Mouse (Mus musculus): ENCODE measurements at regions not wholly inside any gene's neighbourhood (a gene's known extent, or its start where the extent isn't known, plus 50 kb on each side); places are given as distances from the start of the nearest gene placed in this dataset.
A peak's percentile ranks its signal among the peaks of the same experiment; 100 is the strongest.

DNA sequence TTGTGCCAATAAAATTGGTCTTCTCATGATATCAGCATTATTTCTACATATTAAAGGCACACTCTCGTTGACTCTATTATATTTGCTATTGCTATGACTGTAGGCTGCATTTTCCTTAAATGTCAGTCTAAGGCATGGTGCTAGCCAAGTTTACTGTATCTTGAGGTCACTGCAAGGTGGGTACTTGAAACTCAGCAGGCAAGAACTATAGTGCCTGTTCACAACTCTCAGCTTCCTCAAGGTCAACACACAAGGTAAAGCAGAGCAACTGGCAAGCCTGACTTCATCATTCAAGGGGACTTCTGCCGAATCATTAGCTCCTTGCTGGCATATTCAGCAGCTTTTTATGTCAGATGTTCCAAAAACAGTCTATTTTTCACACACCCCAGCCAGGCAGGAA is 667.1 kb upstream of the B3galt2 start:
- no peaks in the 10 kb centered on the region for H3K36me3 ChIP-seq (ENCODE audit: control insufficient read depth, insufficient read depth, low read length)
- WGBS: 90% methylated on average over 2 of the region's 2 CpGs
- H3K9ac ChIP-seq (ENCODE audit: low read depth, low read length): no peak overlapping the region
- no peak overlapping the region for H3K27ac ChIP-seq (ENCODE audit: low read depth, low read length)
- H3K4me3 ChIP-seq (ENCODE audit: low read depth, low read length): no peak overlapping the region
- no peaks in the 10 kb centered on the region for H3K27me3 ChIP-seq (ENCODE audit: control insufficient read depth, insufficient read depth, low read length)
- DNase-seq (ENCODE audit: low spot score) (no peak), ATAC-seq (ENCODE audit: low FRiP score) (no peak)
- no peaks in the 10 kb centered on the region for H3K4me1 ChIP-seq (replicated peaks; ENCODE audit: control insufficient read depth, insufficient read depth, low read length)
- H3K4me2 ChIP-seq (replicated peaks; ENCODE audit: low read depth, low read length): no peak overlapping the region
- no peaks in the 10 kb centered on the region for H3K9me3 ChIP-seq (ENCODE audit: control insufficient read depth, low read length)

DNA sequence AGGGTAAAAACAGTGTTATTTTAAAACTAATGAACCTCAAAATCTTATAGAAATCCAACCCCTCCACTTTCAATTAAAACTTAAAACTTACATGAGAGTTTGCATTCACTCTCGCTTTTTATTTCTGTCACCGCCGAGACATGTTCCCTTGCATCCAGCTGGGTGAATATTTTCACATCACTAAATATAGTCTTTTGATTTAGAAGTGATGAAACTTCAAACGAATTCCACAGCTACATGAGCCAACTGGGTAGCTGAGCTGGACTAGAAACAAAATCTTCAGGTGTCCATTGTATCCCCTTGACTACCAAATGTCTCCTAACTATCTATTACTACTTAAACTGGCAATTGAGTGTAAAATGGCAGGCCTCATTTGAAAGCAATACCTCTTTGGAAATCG is 657.5 kb upstream of the B3galt2 start:
- ATAC-seq (ENCODE audit: low FRiP score) (no peak), DNase-seq (ENCODE audit: low spot score) (no peak)
- no peaks in the 10 kb centered on the region for H3K9me3 ChIP-seq (ENCODE audit: control insufficient read depth, low read length)
- H3K4me3 ChIP-seq (ENCODE audit: low read depth, low read length): no peak overlapping the region
- no peak overlapping the region for H3K4me2 ChIP-seq (replicated peaks; ENCODE audit: low read depth, low read length)
- no peaks in the 10 kb centered on the region for H3K27me3 ChIP-seq (ENCODE audit: control insufficient read depth, insufficient read depth, low read length)
- no peak overlapping the region for H3K27ac ChIP-seq (ENCODE audit: low read depth, low read length)
- H3K9ac ChIP-seq (ENCODE audit: low read depth, low read length): no peak overlapping the region
- no peaks in the 10 kb centered on the region for H3K4me1 ChIP-seq (replicated peaks; ENCODE audit: control insufficient read depth, insufficient read depth, low read length)
- 85% methylated on average over 5 of the region's 5 CpGs for WGBS
- H3K36me3 ChIP-seq (ENCODE audit: control insufficient read depth, insufficient read depth, low read length): no peaks in the 10 kb centered on the region

DNA sequence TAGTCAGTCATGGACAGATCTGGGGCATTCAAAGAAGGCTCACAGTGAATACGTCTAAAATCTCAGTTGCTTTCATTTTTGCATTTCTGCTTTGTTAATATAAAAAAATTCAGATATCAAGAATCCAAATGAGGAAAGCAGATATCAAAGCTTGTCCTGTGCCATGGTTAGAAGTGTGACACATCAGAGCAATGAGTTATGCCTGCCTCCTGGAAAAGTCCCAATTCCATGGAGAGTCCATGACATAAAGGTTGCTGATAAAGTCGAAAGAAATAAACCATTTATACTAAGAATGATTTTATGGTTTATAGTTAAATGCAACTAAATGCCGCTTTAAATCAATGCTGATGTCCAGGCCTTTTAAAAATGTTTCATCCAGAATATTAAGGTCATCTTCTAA is 656.8 kb upstream of the B3galt2 start:
- H3K27me3 ChIP-seq (ENCODE audit: control insufficient read depth, insufficient read depth, low read length): no peaks in the 10 kb centered on the region
- DNase-seq (ENCODE audit: low spot score) (no peak), ATAC-seq (ENCODE audit: low FRiP score) (no peak)
- no peak overlapping the region for H3K4me2 ChIP-seq (replicated peaks; ENCODE audit: low read depth, low read length)
- no peaks in the 10 kb centered on the region for H3K9me3 ChIP-seq (ENCODE audit: control insufficient read depth, low read length)
- no peaks in the 10 kb centered on the region for H3K4me1 ChIP-seq (replicated peaks; ENCODE audit: control insufficient read depth, insufficient read depth, low read length)
- no peak overlapping the region for H3K27ac ChIP-seq (ENCODE audit: low read depth, low read length)
- no peak overlapping the region for H3K9ac ChIP-seq (ENCODE audit: low read depth, low read length)
- no peak overlapping the region for H3K4me3 ChIP-seq (ENCODE audit: low read depth, low read length)
- WGBS: 93% methylated on average over 3 of the region's 3 CpGs
- no peaks in the 10 kb centered on the region for H3K36me3 ChIP-seq (ENCODE audit: control insufficient read depth, insufficient read depth, low read length)

DNA sequence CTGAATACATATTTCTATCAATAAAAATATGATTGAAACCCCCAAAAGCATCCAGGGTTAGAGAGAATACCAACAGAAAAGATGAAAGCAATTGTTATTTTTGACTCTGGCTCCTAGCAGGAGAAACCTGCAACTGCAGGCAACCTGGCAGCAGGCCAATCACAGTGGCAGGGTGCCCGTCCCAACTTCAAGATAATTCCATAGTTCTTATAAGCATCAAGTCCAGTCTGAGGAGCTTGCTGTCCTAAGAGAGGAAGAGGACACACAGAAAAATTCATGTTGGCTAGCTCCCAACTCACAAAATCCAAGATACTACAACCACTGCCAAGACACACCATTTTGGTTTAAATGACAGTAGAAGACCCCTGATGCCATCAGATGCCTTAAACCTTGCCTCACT is 654.9 kb upstream of the B3galt2 start:
- H3K36me3 ChIP-seq (ENCODE audit: control insufficient read depth, insufficient read depth, low read length): no peaks in the 10 kb centered on the region
- H3K4me2 ChIP-seq (replicated peaks; ENCODE audit: low read depth, low read length): no peak overlapping the region
- DNase-seq (ENCODE audit: low spot score) (no peak), ATAC-seq (ENCODE audit: low FRiP score) (no peak)
- H3K4me3 ChIP-seq (ENCODE audit: low read depth, low read length): no peak overlapping the region
- H3K9ac ChIP-seq (ENCODE audit: low read depth, low read length): no peak overlapping the region
- no peaks in the 10 kb centered on the region for H3K9me3 ChIP-seq (ENCODE audit: control insufficient read depth, low read length)
- H3K4me1 ChIP-seq (replicated peaks; ENCODE audit: control insufficient read depth, insufficient read depth, low read length): no peaks in the 10 kb centered on the region
- 76% methylated on average over 1 of the region's 1 CpGs for WGBS
- H3K27ac ChIP-seq (ENCODE audit: low read depth, low read length): no peak overlapping the region
- no peaks in the 10 kb centered on the region for H3K27me3 ChIP-seq (ENCODE audit: control insufficient read depth, insufficient read depth, low read length)

DNA sequence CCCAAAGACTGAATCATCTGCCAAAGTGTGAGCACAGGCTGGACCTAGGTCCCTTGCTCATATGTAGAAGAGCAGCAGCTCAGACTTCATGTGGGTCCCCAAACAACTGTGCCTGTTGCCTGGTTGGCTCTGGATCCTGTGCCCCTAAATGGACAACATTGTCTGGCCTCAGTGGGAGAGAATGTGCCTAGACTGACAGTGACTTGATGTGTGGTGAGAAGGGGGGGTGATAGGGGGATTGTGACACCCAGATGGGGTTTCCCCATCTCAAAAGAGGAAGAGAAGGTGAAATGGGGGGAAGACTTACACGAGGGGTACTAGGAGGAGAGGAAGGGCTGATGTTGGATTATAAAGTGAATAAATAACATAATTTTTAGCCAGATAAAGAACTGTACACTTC is 640.2 kb upstream of the B3galt2 start:
- Histone ChIP-seq H3K9me3 (ENCODE audit: control insufficient read depth, low read length) (no peaks in the 10 kb centered on the region), H3K27me3 (ENCODE audit: control insufficient read depth, insufficient read depth, low read length) (no peaks in the 10 kb centered on the region), H3K27ac (ENCODE audit: low read depth, low read length) (no peak overlapping the region), H3K4me1 (replicated peaks; ENCODE audit: control insufficient read depth, insufficient read depth, low read length) (no peaks in the 10 kb centered on the region), H3K36me3 (ENCODE audit: control insufficient read depth, insufficient read depth, low read length) (no peaks in the 10 kb centered on the region), H3K9ac (ENCODE audit: low read depth, low read length) (no peak overlapping the region), H3K4me3 (ENCODE audit: low read depth, low read length) (no peak overlapping the region), H3K4me2 (replicated peaks; ENCODE audit: low read depth, low read length) (no peak overlapping the region)
- DNase-seq (ENCODE audit: low spot score): no peak
- ATAC-seq (ENCODE audit: low FRiP score): no peak
- 63% methylated on average over 1 of the region's 1 CpGs for WGBS

DNA sequence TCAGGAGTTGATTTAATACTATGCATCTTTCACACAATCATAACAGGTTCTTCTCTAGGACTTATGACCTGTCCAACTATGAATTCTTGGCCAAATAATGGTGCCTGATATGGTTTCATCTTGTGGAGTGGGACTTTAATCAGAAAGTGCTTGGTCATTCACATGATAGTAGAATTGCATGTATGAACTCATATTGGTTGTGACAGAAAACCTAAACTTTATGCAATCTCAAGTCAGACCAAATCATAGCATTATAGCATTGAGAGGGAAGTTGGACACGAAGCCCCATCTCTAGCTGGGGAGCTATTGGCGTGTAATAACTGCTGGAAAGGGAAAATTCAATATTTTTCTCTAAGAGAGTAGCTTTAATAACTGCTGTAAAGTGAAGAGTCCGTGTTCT is 639.4 kb upstream of the B3galt2 start:
- no peak overlapping the region for H3K4me3 ChIP-seq (ENCODE audit: low read depth, low read length)
- H3K9me3 ChIP-seq (ENCODE audit: control insufficient read depth, low read length): no peaks in the 10 kb centered on the region
- H3K36me3 ChIP-seq (ENCODE audit: control insufficient read depth, insufficient read depth, low read length): no peaks in the 10 kb centered on the region
- ATAC-seq (ENCODE audit: low FRiP score) (no peak), DNase-seq (ENCODE audit: low spot score) (no peak)
- no peaks in the 10 kb centered on the region for H3K27me3 ChIP-seq (ENCODE audit: control insufficient read depth, insufficient read depth, low read length)
- 85% methylated on average over 3 of the region's 3 CpGs for WGBS
- H3K27ac ChIP-seq (ENCODE audit: low read depth, low read length): no peak overlapping the region
- H3K4me1 ChIP-seq (replicated peaks; ENCODE audit: control insufficient read depth, insufficient read depth, low read length): no peaks in the 10 kb centered on the region
- no peak overlapping the region for H3K4me2 ChIP-seq (replicated peaks; ENCODE audit: low read depth, low read length)
- no peak overlapping the region for H3K9ac ChIP-seq (ENCODE audit: low read depth, low read length)

DNA sequence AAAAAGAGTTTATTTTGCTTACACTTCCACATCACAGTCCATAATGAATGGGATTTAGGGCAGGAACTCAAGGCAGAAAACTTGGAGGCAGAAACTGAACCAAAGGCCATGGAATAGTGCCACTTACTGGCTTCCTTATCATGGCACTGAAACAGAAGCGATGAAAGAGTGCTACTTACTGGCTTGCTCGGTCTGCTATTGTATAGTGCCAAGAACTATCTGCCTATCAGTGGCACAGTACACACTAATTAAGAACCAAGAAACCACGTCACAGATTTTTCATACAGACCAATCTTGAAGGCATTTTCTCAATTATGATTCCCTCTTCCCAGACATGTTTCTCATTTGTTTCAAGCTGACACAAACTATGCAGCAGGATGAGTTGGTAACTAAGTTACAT is 634.4 kb upstream of the B3galt2 start:
- no peak overlapping the region for H3K27ac ChIP-seq (ENCODE audit: low read depth, low read length)
- H3K4me2 ChIP-seq (replicated peaks; ENCODE audit: low read depth, low read length): no peak overlapping the region
- ATAC-seq (ENCODE audit: low FRiP score): no peak
- DNase-seq (ENCODE audit: low spot score): no peak
- no peak overlapping the region for H3K4me3 ChIP-seq (ENCODE audit: low read depth, low read length)
- no peaks in the 10 kb centered on the region for H3K9me3 ChIP-seq (ENCODE audit: control insufficient read depth, low read length)
- 89% methylated on average over 3 of the region's 3 CpGs for WGBS
- no peak overlapping the region for H3K9ac ChIP-seq (ENCODE audit: low read depth, low read length)
- H3K4me1 ChIP-seq (replicated peaks; ENCODE audit: control insufficient read depth, insufficient read depth, low read length): no peaks in the 10 kb centered on the region
- no peaks in the 10 kb centered on the region for H3K27me3 ChIP-seq (ENCODE audit: control insufficient read depth, insufficient read depth, low read length)
- no peaks in the 10 kb centered on the region for H3K36me3 ChIP-seq (ENCODE audit: control insufficient read depth, insufficient read depth, low read length)

DNA sequence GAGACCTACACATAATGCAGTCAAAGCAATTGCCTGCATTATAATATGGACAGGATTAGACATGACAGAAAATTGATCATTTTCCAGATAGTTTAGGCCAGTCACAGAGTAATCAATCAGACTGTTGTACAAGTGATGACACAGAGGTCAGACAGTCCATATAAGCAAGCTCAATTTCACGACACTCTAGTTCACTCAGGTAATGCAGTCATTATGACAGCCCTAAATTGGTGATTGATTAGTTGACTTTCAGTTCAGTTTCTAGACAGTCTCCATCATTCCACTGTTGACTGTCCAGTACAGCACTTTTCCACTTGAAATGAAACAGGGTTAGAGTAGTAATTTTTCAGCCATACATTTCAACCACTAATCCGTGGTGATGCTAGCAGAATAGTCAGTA is 620.5 kb upstream of the B3galt2 start:
- Histone ChIP-seq H3K4me2 (replicated peaks; ENCODE audit: low read depth, low read length) (no peak overlapping the region), H3K27me3 (ENCODE audit: control insufficient read depth, insufficient read depth, low read length) (no peaks in the 10 kb centered on the region), H3K9me3 (ENCODE audit: control insufficient read depth, low read length) (no peaks in the 10 kb centered on the region), H3K4me3 (ENCODE audit: low read depth, low read length) (no peak overlapping the region), H3K4me1 (replicated peaks; ENCODE audit: control insufficient read depth, insufficient read depth, low read length) (no peaks in the 10 kb centered on the region), H3K27ac (ENCODE audit: low read depth, low read length) (no peak overlapping the region), H3K36me3 (ENCODE audit: control insufficient read depth, insufficient read depth, low read length) (no peaks in the 10 kb centered on the region), H3K9ac (ENCODE audit: low read depth, low read length) (no peak overlapping the region)
- 77% methylated on average over 2 of the region's 2 CpGs for WGBS
- peak; percentile 68 for ATAC-seq (ENCODE audit: low FRiP score)
- DNase-seq (ENCODE audit: low spot score): no peak

DNA sequence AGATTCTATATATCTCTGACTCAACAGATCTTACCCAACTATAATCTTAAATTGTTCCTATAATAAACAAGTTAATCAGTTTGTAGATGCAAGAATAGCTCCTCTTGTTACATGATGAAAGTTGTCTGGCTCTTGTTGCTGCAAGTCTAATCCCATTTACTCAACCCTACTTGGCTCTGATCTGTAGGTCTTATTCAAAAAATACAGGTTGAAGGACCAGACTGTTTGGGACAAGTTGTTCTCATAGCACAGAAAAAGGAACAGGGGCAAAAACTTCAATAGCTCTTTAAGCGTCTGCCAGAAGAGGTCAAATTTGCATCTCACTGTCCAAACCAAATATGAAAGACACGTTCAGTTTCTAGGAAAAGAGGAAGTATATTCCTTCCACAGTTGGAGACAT is 587.3 kb upstream of the B3galt2 start:
- Histone ChIP-seq H3K4me2 (replicated peaks; ENCODE audit: low read depth, low read length) (no peak overlapping the region), H3K9ac (ENCODE audit: low read depth, low read length) (no peak overlapping the region), H3K4me1 (replicated peaks; ENCODE audit: control insufficient read depth, insufficient read depth, low read length) (no peaks in the 10 kb centered on the region), H3K4me3 (ENCODE audit: low read depth, low read length) (no peak overlapping the region), H3K36me3 (ENCODE audit: control insufficient read depth, insufficient read depth, low read length) (no peaks in the 10 kb centered on the region), H3K9me3 (ENCODE audit: control insufficient read depth, low read length) (no peaks in the 10 kb centered on the region), H3K27ac (ENCODE audit: low read depth, low read length) (no peak overlapping the region), H3K27me3 (ENCODE audit: control insufficient read depth, insufficient read depth, low read length) (no peaks in the 10 kb centered on the region)
- no peak for ATAC-seq (ENCODE audit: low FRiP score)
- 80% methylated on average over 2 of the region's 2 CpGs for WGBS
- no peak for DNase-seq (ENCODE audit: low spot score)
